Mouse (Mus musculus): ENCODE measurements at regions not wholly inside any gene's neighbourhood (a gene's known extent, or its start where the extent isn't known, plus 50 kb on each side); places are given as distances from the start of the nearest gene placed in this dataset.

- H3K27ac ChIP-seq (ENCODE audit: low read depth, low read length) = no peak overlapping the region
- DNase-seq (ENCODE audit: low spot score) = no peak
- WGBS = 73% methylated on average over 3 of the region's 3 CpGs
These were observed 331.0 kb downstream of the Tns1 start for GRCm38 (mm10) chr1:73793256-73793655.

GRCm38 (mm10) chr1:73792311-73792710 lies 331.9 kb downstream of the Tns1 start:
- Histone ChIP-seq H3K4me3 (ENCODE audit: low read depth, low read length) (no peak overlapping the region), H3K9me3 (ENCODE audit: control insufficient read depth, low read length) (no peaks in the 10 kb centered on the region), H3K4me2 (no peak overlapping the region), H3K4me1 (replicated peaks; ENCODE audit: control insufficient read depth, insufficient read depth, low read length) (no peaks in the 10 kb centered on the region), H3K9ac (ENCODE audit: low read depth, low read length) (no peak overlapping the region), H3K27ac (ENCODE audit: low read depth, low read length) (no peak overlapping the region), H3K36me3 (ENCODE audit: control insufficient read depth, insufficient read depth, low read length) (no peaks in the 10 kb centered on the region), H3K27me3 (replicated peaks; ENCODE audit: control insufficient read depth, insufficient read depth, low read length) (no peaks in the 10 kb centered on the region)
- 90% methylated on average over 5 of the region's 5 CpGs for WGBS
- no peak for DNase-seq (ENCODE audit: low spot score)
- ATAC-seq (replicated peaks; ENCODE audit: low FRiP score) = no peak

More at GRCm38 (mm10) chr1:73793256-73793655, 331.0 kb downstream of the Tns1 start:
- Histone ChIP-seq H3K4me1 (replicated peaks; ENCODE audit: control insufficient read depth, insufficient read depth, low read length) (no peaks in the 10 kb centered on the region), H3K9me3 (ENCODE audit: control insufficient read depth, low read length) (no peaks in the 10 kb centered on the region), H3K27me3 (replicated peaks; ENCODE audit: control insufficient read depth, insufficient read depth, low read length) (no peaks in the 10 kb centered on the region), H3K4me3 (ENCODE audit: low read depth, low read length) (no peak overlapping the region), H3K9ac (ENCODE audit: low read depth, low read length) (no peak overlapping the region), H3K36me3 (ENCODE audit: control insufficient read depth, insufficient read depth, low read length) (no peaks in the 10 kb centered on the region), H3K4me2 (no peak overlapping the region)
- no peak for ATAC-seq (replicated peaks; ENCODE audit: low FRiP score)

GRCm38 (mm10) chr1:73787666-73788065 lies 336.6 kb downstream of the Tns1 start:
- ATAC-seq (replicated peaks; ENCODE audit: low FRiP score) (no peak), DNase-seq (ENCODE audit: low spot score) (no peak)
- no peak overlapping the region for H3K9ac ChIP-seq (ENCODE audit: low read depth, low read length)
- no peaks in the 10 kb centered on the region for H3K27me3 ChIP-seq (replicated peaks; ENCODE audit: control insufficient read depth, insufficient read depth, low read length)
- H3K27ac ChIP-seq (ENCODE audit: low read depth, low read length) = no peak overlapping the region
- H3K4me3 ChIP-seq (ENCODE audit: low read depth, low read length) = no peak overlapping the region
- WGBS = 80% methylated on average over 2 of the region's 2 CpGs
- no peak overlapping the region for H3K4me2 ChIP-seq
- H3K4me1 ChIP-seq (replicated peaks; ENCODE audit: control insufficient read depth, insufficient read depth, low read length) = no peaks in the 10 kb centered on the region
- H3K36me3 ChIP-seq (ENCODE audit: control insufficient read depth, insufficient read depth, low read length) = no peaks in the 10 kb centered on the region
- no peaks in the 10 kb centered on the region for H3K9me3 ChIP-seq (ENCODE audit: control insufficient read depth, low read length)

- Histone ChIP-seq H3K4me1 (replicated peaks; ENCODE audit: control insufficient read depth, insufficient read depth, low read length) (no peaks in the 10 kb centered on the region), H3K4me3 (ENCODE audit: low read depth, low read length) (no peak overlapping the region), H3K27ac (ENCODE audit: low read depth, low read length) (no peak overlapping the region), H3K27me3 (replicated peaks; ENCODE audit: control insufficient read depth, insufficient read depth, low read length) (no peaks in the 10 kb centered on the region), H3K36me3 (ENCODE audit: control insufficient read depth, insufficient read depth, low read length) (no peaks in the 10 kb centered on the region), H3K4me2 (no peak overlapping the region), H3K9ac (ENCODE audit: low read depth, low read length) (no peak overlapping the region), H3K9me3 (ENCODE audit: control insufficient read depth, low read length) (no peaks in the 10 kb centered on the region)
- no peak for DNase-seq (ENCODE audit: low spot score)
- no peak for ATAC-seq (replicated peaks; ENCODE audit: low FRiP score)
- WGBS = 80% methylated on average over 7 of the region's 7 CpGs
These were observed 337.0 kb downstream of the Tns1 start for GRCm38 (mm10) chr1:73787224-73787623.

- ATAC-seq (replicated peaks; ENCODE audit: low FRiP score) (no peak), DNase-seq (ENCODE audit: low spot score) (no peak)
- 80% methylated on average over 2 of the region's 2 CpGs for WGBS
- H3K4me3 ChIP-seq (ENCODE audit: low read depth, low read length) = no peak overlapping the region
- H3K9me3 ChIP-seq (ENCODE audit: control insufficient read depth, low read length) = no peaks in the 10 kb centered on the region
- H3K4me1 ChIP-seq (replicated peaks; ENCODE audit: control insufficient read depth, insufficient read depth, low read length) = no peaks in the 10 kb centered on the region
- H3K27me3 ChIP-seq (replicated peaks; ENCODE audit: control insufficient read depth, insufficient read depth, low read length) = no peaks in the 10 kb centered on the region
- H3K9ac ChIP-seq (ENCODE audit: low read depth, low read length) = no peak overlapping the region
- H3K4me2 ChIP-seq = no peak overlapping the region
- no peaks in the 10 kb centered on the region for H3K36me3 ChIP-seq (ENCODE audit: control insufficient read depth, insufficient read depth, low read length)
- no peak overlapping the region for H3K27ac ChIP-seq (ENCODE audit: low read depth, low read length)
These were observed 340.9 kb downstream of the Tns1 start for GRCm38 (mm10) chr1:73783303-73783702.

DNA sequence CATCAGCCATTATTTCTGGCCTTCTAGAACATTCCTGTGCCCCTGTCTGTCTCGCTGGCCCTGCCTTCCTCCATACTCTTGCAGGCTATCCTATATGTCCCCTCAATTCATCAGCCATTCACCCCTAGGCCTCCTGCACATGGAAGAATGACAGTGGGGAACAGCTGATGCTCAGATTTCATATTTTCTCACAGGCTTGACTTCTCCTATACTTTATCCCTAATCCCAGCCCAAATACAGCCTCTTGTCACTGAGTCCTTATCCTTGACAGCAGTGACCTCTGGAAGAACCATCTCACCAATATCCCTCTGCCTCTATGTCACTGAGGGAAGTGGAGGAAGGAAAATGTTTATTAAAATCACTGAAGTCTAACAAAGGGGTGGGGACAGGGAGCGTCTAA lies 341.4 kb downstream of the Tns1 start:
- DNase-seq (ENCODE audit: low spot score) = no peak
- no peaks in the 10 kb centered on the region for H3K36me3 ChIP-seq (ENCODE audit: control insufficient read depth, insufficient read depth, low read length)
- no peak overlapping the region for H3K4me3 ChIP-seq (ENCODE audit: low read depth, low read length)
- WGBS = 65% methylated on average over 2 of the region's 2 CpGs
- no peak for ATAC-seq (replicated peaks; ENCODE audit: low FRiP score)
- no peaks in the 10 kb centered on the region for H3K9me3 ChIP-seq (ENCODE audit: control insufficient read depth, low read length)
- H3K4me2 ChIP-seq = no peak overlapping the region
- H3K27me3 ChIP-seq (replicated peaks; ENCODE audit: control insufficient read depth, insufficient read depth, low read length) = no peaks in the 10 kb centered on the region
- no peaks in the 10 kb centered on the region for H3K4me1 ChIP-seq (replicated peaks; ENCODE audit: control insufficient read depth, insufficient read depth, low read length)
- H3K9ac ChIP-seq (ENCODE audit: low read depth, low read length) = no peak overlapping the region
- H3K27ac ChIP-seq (ENCODE audit: low read depth, low read length) = no peak overlapping the region

DNA sequence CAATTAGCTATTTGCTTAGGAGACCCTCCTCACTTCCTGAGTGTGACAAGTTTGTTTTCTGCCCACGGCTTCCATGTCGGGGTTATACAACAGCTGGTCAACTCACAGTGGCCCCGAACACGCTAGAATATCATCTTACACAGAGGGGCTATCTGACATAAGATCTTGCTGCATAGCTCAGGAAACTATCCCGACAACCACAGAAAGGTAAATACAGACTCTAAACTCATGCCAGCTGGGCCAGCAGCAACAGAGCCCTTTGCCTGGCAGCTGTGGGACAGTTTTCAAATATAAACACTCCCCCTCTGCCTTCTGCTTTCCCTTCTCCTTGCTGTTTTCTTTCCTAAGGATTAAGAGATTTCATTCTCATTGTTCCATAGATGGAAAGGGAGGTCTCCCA lies 352.5 kb downstream of the Tns1 start:
- no peak for DNase-seq (ENCODE audit: low spot score)
- WGBS = 65% methylated on average over 5 of the region's 5 CpGs
- Histone ChIP-seq H3K4me3 (ENCODE audit: low read depth, low read length) (no peak overlapping the region), H3K36me3 (ENCODE audit: control insufficient read depth, insufficient read depth, low read length) (no peaks in the 10 kb centered on the region), H3K27me3 (replicated peaks; ENCODE audit: control insufficient read depth, insufficient read depth, low read length) (no peaks in the 10 kb centered on the region), H3K9ac (ENCODE audit: low read depth, low read length) (no peak overlapping the region), H3K4me1 (replicated peaks; ENCODE audit: control insufficient read depth, insufficient read depth, low read length) (no peaks in the 10 kb centered on the region), H3K4me2 (no peak overlapping the region), H3K27ac (ENCODE audit: low read depth, low read length) (no peak overlapping the region), H3K9me3 (ENCODE audit: control insufficient read depth, low read length) (no peaks in the 10 kb centered on the region)
- no peak for ATAC-seq (replicated peaks; ENCODE audit: low FRiP score)

GRCm38 (mm10) chr1:73770631-73771030 lies 353.6 kb downstream of the Tns1 start:
- Histone ChIP-seq H3K27me3 (replicated peaks; ENCODE audit: control insufficient read depth, insufficient read depth, low read length) (no peaks in the 10 kb centered on the region), H3K36me3 (ENCODE audit: control insufficient read depth, insufficient read depth, low read length) (no peaks in the 10 kb centered on the region), H3K9ac (ENCODE audit: low read depth, low read length) (no peak overlapping the region), H3K9me3 (ENCODE audit: control insufficient read depth, low read length) (no peaks in the 10 kb centered on the region), H3K27ac (ENCODE audit: low read depth, low read length) (no peak overlapping the region), H3K4me3 (ENCODE audit: low read depth, low read length) (no peak overlapping the region), H3K4me2 (no peak overlapping the region), H3K4me1 (replicated peaks; ENCODE audit: control insufficient read depth, insufficient read depth, low read length) (no peaks in the 10 kb centered on the region)
- 78% methylated on average over 5 of the region's 5 CpGs for WGBS
- no peak for DNase-seq (ENCODE audit: low spot score)
- no peak for ATAC-seq (replicated peaks; ENCODE audit: low FRiP score)

- H3K4me2 ChIP-seq = no peak overlapping the region
- 54% methylated on average over 5 of the region's 5 CpGs for WGBS
- H3K9me3 ChIP-seq (ENCODE audit: control insufficient read depth, low read length) = no peaks in the 10 kb centered on the region
- ATAC-seq (replicated peaks; ENCODE audit: low FRiP score) (no peak), DNase-seq (ENCODE audit: low spot score) (no peak)
- no peaks in the 10 kb centered on the region for H3K36me3 ChIP-seq (ENCODE audit: control insufficient read depth, insufficient read depth, low read length)
- no peaks in the 10 kb centered on the region for H3K4me1 ChIP-seq (replicated peaks; ENCODE audit: control insufficient read depth, insufficient read depth, low read length)
- H3K9ac ChIP-seq (ENCODE audit: low read depth, low read length) = no peak overlapping the region
- H3K27ac ChIP-seq (ENCODE audit: low read depth, low read length) = no peak overlapping the region
- H3K4me3 ChIP-seq (ENCODE audit: low read depth, low read length) = no peak overlapping the region
- no peaks in the 10 kb centered on the region for H3K27me3 ChIP-seq (replicated peaks; ENCODE audit: control insufficient read depth, insufficient read depth, low read length)
These were observed 359.5 kb downstream of the Tns1 start for GRCm38 (mm10) chr1:73764611-73765333.

Measured in liver, embryonic 11.5 days (tissue).